Mouse (Mus musculus) gastrocnemius, adult 2 months (tissue): ENCODE measurements around the gene Aars. TPM values are rescaled to one million over a fixed set of nuclear protein-coding genes. Genes with fewer than 3 reads are reported as not detected.
A peak's percentile ranks its signal among the peaks of the same experiment; 100 is the strongest.

Source experiments
- DNase-seq: peaks from one replicate; pipeline ENCODE4 v3.0.0; 2022
- H3K27ac ChIP-seq: fragments of 200-600 bp; 2 replicates; pipeline ENCODE4 v1.8.1; 2022; ENCODE audit warnings: mild to moderate bottlenecking
- H3K4me3 ChIP-seq: fragments of 200-600 bp; 2 replicates; pipeline ENCODE4 v1.8.1; 2022; ENCODE audit warnings: mild to moderate bottlenecking, moderate library complexity
- CTCF ChIP-seq: fragments of 200-600 bp; IDR thresholded peaks from 2 replicates; pipeline ENCODE4 v1.8.1; 2022; ENCODE audit warnings: antibody characterized with exemption, mild to moderate bottlenecking, moderate library complexity
- intact Hi-C: fragments of 180-260 bp; cut with DNase I; formaldehyde crosslinking; loops from one replicate; pipeline ENCODE4 v1.15.1; 2025
- total RNA-seq, 2 experiments: library from RNA; stranded (reverse); gene quantifications; 2 replicates each; pipeline ENCODE4 v1.2.3; 2021

The Aars gene
- total RNA-seq, 2 experiments from 2014 or later = 50.5 to 54.2 TPM

- no peak for TF ChIP-seq CTCF
- DNase-seq = no peak
- intact Hi-C loops = no loop called here
- Histone ChIP-seq H3K27ac (no peak within 1 kb of the TSS), H3K4me3 (no peak within 1 kb of the TSS)
Observed at GRCm38 (mm10) chr8:111031572-111031971, 1.4 kb upstream of the Aars start, which contains the start of gene Ddx19b. Gene Ddx19b (minus strand): TSS chr8:111031751.

- intact Hi-C loops = no loop called here
- Histone ChIP-seq H3K27ac (peak overlapping the region; percentile 99), H3K4me3 (peak overlapping the region; percentile 80)
- peak; percentile 98 for DNase-seq
- no peak for TF ChIP-seq CTCF
Observed at GRCm38 (mm10) chr8:111033482-111034215, 705 bp downstream of the Aars start.

GRCm38 (mm10) chr8:111034276-111034675 is 1.3 kb downstream of the Aars start:
- DNase-seq = peak; percentile 49
- intact Hi-C loops = no loop called here
- Histone ChIP-seq H3K4me3 (peak overlapping the region; percentile 80), H3K27ac (peak overlapping the region; percentile 99)
- TF ChIP-seq CTCF = no peak

- no peak for DNase-seq
- Histone ChIP-seq H3K27ac (no peak overlapping the region), H3K4me3 (no peak overlapping the region)
- intact Hi-C loops = no loop called here
- TF ChIP-seq CTCF = no peak
Observed at GRCm38 (mm10) chr8:111036591-111036990, 3.6 kb downstream of the Aars start.

GRCm38 (mm10) chr8:111042546-111042945 is 9.6 kb downstream of the Aars start:
- H3K27ac ChIP-seq = no peak overlapping the region
- H3K4me3 ChIP-seq = no peak overlapping the region
- no peak for TF ChIP-seq CTCF
- intact Hi-C loops = no loop called here
- DNase-seq = no peak

- H3K27ac ChIP-seq = no peak overlapping the region
Observed at GRCm38 (mm10) chr8:111044003-111044734, 11.2 kb downstream of the Aars start.

GRCm38 (mm10) chr8:111048694-111049093 is 15.8 kb downstream of the Aars start:
- DNase-seq = no peak
- intact Hi-C loops = no loop called here
- Histone ChIP-seq H3K27ac (no peak overlapping the region), H3K4me3 (no peak overlapping the region)
- TF ChIP-seq CTCF = 0 out of 2 replicates have a peak, but pooled peaks have one; percentile 18

More at GRCm38 (mm10) chr8:111044003-111044734, 11.2 kb downstream of the Aars start:
- intact Hi-C loops = no loop called here
- no peak for DNase-seq
- no peak overlapping the region for H3K4me3 ChIP-seq
- TF ChIP-seq CTCF = peak; percentile 50

- Histone ChIP-seq H3K4me3 (no peak overlapping the region), H3K27ac (no peak overlapping the region)
- intact Hi-C loops = no loop called here
- TF ChIP-seq CTCF = no peak
- DNase-seq = no peak
Observed at GRCm38 (mm10) chr8:111049106-111049505, 16.2 kb downstream of the Aars start.

GRCm38 (mm10) chr8:111053827-111054518 is 21.0 kb downstream of the Aars start:
- H3K4me3 ChIP-seq = no peak overlapping the region
- peak; percentile 81 for DNase-seq
- intact Hi-C loops = no loop called here
- no peak overlapping the region for H3K27ac ChIP-seq
- TF ChIP-seq CTCF = no peak

- no peak overlapping the region for H3K27ac ChIP-seq
- TF ChIP-seq CTCF = no peak
- no peak overlapping the region for H3K4me3 ChIP-seq
- no peak for DNase-seq
- intact Hi-C loops = loop anchor here (5.0 kb wide), 1 partner anchor 37 kb away; the partner anchor contains the start of genes Clec18a and Pdpr
Observed at GRCm38 (mm10) chr8:111055031-111055634, 22.2 kb downstream of the Aars start.

GRCm38 (mm10) chr8:111055661-111056060 is 22.7 kb downstream of the Aars start:
- H3K4me3 ChIP-seq = peak overlapping the region; percentile 84; the same call in 1 of the 2 replicates
- intact Hi-C loops = loop anchor here (5.0 kb wide), 1 partner anchor 37 kb away; the partner anchor contains the start of genes Clec18a and Pdpr
- DNase-seq = no peak
- no peak overlapping the region for H3K27ac ChIP-seq
- no peak for TF ChIP-seq CTCF

- peak; percentile 96 for TF ChIP-seq CTCF
- Histone ChIP-seq H3K27ac (peak within 1 kb of the TSS; percentile 86), H3K4me3 (peak within 1 kb of the TSS; percentile 84)
- intact Hi-C loops = loop anchor here (5.0 kb wide), 1 partner anchor 36 kb away; the partner anchor contains the start of genes Clec18a and Pdpr
- peak; percentile 93 for DNase-seq
Observed at GRCm38 (mm10) chr8:111056158-111056663, 23.3 kb downstream of the Aars start, which contains the start of gene Exosc6. Gene Exosc6 (plus strand): TSS chr8:111056339.
